Mouse (Mus musculus): ENCODE data around the gene Ttc22. TPM values are rescaled to one million over a fixed set of nuclear protein-coding genes. Genes with fewer than 3 reads are reported as not detected.
A peak's percentile ranks its signal among the peaks of the same experiment; 100 is the strongest.

Ttc22 gene
- polyA plus RNA-seq, 1 experiment from 2014 or later = 2.4 TPM

- Histone ChIP-seq H3K4me3 (no peak overlapping the region), H3K4me2 (no peak overlapping the region), H3K27me3 (peaks cover 35% of the 10 kb centered on the region), H3K27ac (replicated peaks) (no peak overlapping the region), H3K4me1 (replicated peaks) (peaks cover 18% of the 10 kb centered on the region), H3K36me3 (no peaks in the 10 kb centered on the region), H3K9me3 (no peaks in the 10 kb centered on the region), H3K9ac (no peak overlapping the region)
- 86% methylated on average over 4 of the region's 4 CpGs for WGBS
- ATAC-seq (ENCODE audit: low read depth) = no peak
Observed at GRCm38 (mm10) chr4:106618898-106619297, 3.3 kb upstream of the Ttc22 start.

- no peaks in the 10 kb centered on the region for H3K36me3 ChIP-seq
- no peak for ATAC-seq (ENCODE audit: low read depth)
- H3K9ac ChIP-seq = no peak overlapping the region
- no peaks in the 10 kb centered on the region for H3K9me3 ChIP-seq
- H3K4me2 ChIP-seq = no peak overlapping the region
- H3K27me3 ChIP-seq = peaks cover 45% of the 10 kb centered on the region
- H3K27ac ChIP-seq (replicated peaks) = no peak overlapping the region
- no peak overlapping the region for H3K4me3 ChIP-seq
- WGBS = 77% methylated on average over 3 of the region's 3 CpGs
- peaks cover 20% of the 10 kb centered on the region for H3K4me1 ChIP-seq (replicated peaks)
Observed at GRCm38 (mm10) chr4:106621428-106621827, 804 bp upstream of the Ttc22 start.

- Histone ChIP-seq H3K27me3 (peaks cover 41% of the 10 kb centered on the region), H3K36me3 (no peaks in the 10 kb centered on the region), H3K4me2 (no peak overlapping the region; the same call in 1 of the 2 replicates), H3K4me1 (replicated peaks) (peaks cover 16% of the 10 kb centered on the region), H3K9ac (no peak overlapping the region), H3K4me3 (no peak overlapping the region), H3K27ac (replicated peaks) (no peak overlapping the region), H3K9me3 (no peaks in the 10 kb centered on the region)
- WGBS = 34% methylated on average over 28 of the region's 28 CpGs
- ATAC-seq (ENCODE audit: low read depth) = no peak
Observed at GRCm38 (mm10) chr4:106622712-106623111, 480 bp downstream of the Ttc22 start.

- H3K27me3 ChIP-seq = peaks cover 39% of the 10 kb centered on the region
- peaks cover 16% of the 10 kb centered on the region for H3K4me1 ChIP-seq (replicated peaks)
- H3K9me3 ChIP-seq = no peaks in the 10 kb centered on the region
- no peaks in the 10 kb centered on the region for H3K36me3 ChIP-seq
- WGBS = 88% methylated on average over 10 of the region's 10 CpGs
- no peak overlapping the region for H3K4me3 ChIP-seq
- no peak overlapping the region for H3K27ac ChIP-seq (replicated peaks)
- no peak for ATAC-seq (ENCODE audit: low read depth)
- H3K9ac ChIP-seq = no peak overlapping the region
- no peak overlapping the region for H3K4me2 ChIP-seq
Observed at GRCm38 (mm10) chr4:106624271-106624670, 2.0 kb downstream of the Ttc22 start.

- no peak overlapping the region for H3K4me3 ChIP-seq
- ATAC-seq (ENCODE audit: low read depth) = no peak
- peaks cover 21% of the 10 kb centered on the region for H3K27me3 ChIP-seq
- peaks cover 45% of the 10 kb centered on the region for H3K4me1 ChIP-seq (replicated peaks)
- H3K27ac ChIP-seq (replicated peaks) = no peak overlapping the region
- H3K9ac ChIP-seq = no peak overlapping the region
- WGBS = 80% methylated on average over 5 of the region's 5 CpGs
- H3K4me2 ChIP-seq = no peak overlapping the region
- H3K9me3 ChIP-seq = no peaks in the 10 kb centered on the region
- H3K36me3 ChIP-seq = no peaks in the 10 kb centered on the region
Observed at GRCm38 (mm10) chr4:106627809-106628208, 5.6 kb downstream of the Ttc22 start.

GRCm38 (mm10) chr4:106628650-106629360 is 6.6 kb downstream of the Ttc22 start:
- WGBS = 62% methylated on average over 9 of the region's 9 CpGs
- peaks cover 11% of the 10 kb centered on the region for H3K27me3 ChIP-seq
- no peak for ATAC-seq (ENCODE audit: low read depth)

GRCm38 (mm10) chr4:106629374-106629773 is 7.1 kb downstream of the Ttc22 start:
- Histone ChIP-seq H3K9ac (no peak overlapping the region), H3K27ac (replicated peaks) (no peak overlapping the region), H3K9me3 (no peaks in the 10 kb centered on the region), H3K27me3 (peaks cover 6% of the 10 kb centered on the region), H3K4me2 (no peak overlapping the region), H3K36me3 (no peaks in the 10 kb centered on the region), H3K4me1 (replicated peaks) (peaks cover 61% of the 10 kb centered on the region), H3K4me3 (no peak overlapping the region)
- 76% methylated on average over 5 of the region's 5 CpGs for WGBS
- no peak for ATAC-seq (ENCODE audit: low read depth)

More at GRCm38 (mm10) chr4:106628650-106629360, 6.6 kb downstream of the Ttc22 start:
- no peak overlapping the region for H3K4me2 ChIP-seq
- H3K9me3 ChIP-seq = no peaks in the 10 kb centered on the region
- H3K36me3 ChIP-seq = no peaks in the 10 kb centered on the region
- no peak overlapping the region for H3K9ac ChIP-seq
- peaks cover 55% of the 10 kb centered on the region for H3K4me1 ChIP-seq (replicated peaks)
- no peak overlapping the region for H3K4me3 ChIP-seq
- H3K27ac ChIP-seq (replicated peaks) = no peak overlapping the region

GRCm38 (mm10) chr4:106630333-106631220 is 8.3 kb downstream of the Ttc22 start:
- H3K9me3 ChIP-seq = no peaks in the 10 kb centered on the region
- peak overlapping the region; percentile 84 for H3K27ac ChIP-seq (replicated peaks)
- peak overlapping the region; percentile 20 for H3K4me2 ChIP-seq
- no peaks in the 10 kb centered on the region for H3K27me3 ChIP-seq
- H3K4me3 ChIP-seq = no peak overlapping the region
- H3K36me3 ChIP-seq = no peaks in the 10 kb centered on the region
- 14% methylated on average over 14 of the region's 14 CpGs for WGBS
- peak; percentile 82 for ATAC-seq (ENCODE audit: low read depth)
- peak overlapping the region; percentile 31 for H3K9ac ChIP-seq
- peaks cover 66% of the 10 kb centered on the region for H3K4me1 ChIP-seq (replicated peaks)

- no peak for ATAC-seq (ENCODE audit: low read depth)
- peaks cover 58% of the 10 kb centered on the region for H3K4me1 ChIP-seq (replicated peaks)
- H3K36me3 ChIP-seq = no peaks in the 10 kb centered on the region
- no peak overlapping the region for H3K4me2 ChIP-seq
- H3K27ac ChIP-seq (replicated peaks) = peak overlapping the region; percentile 93
- no peak overlapping the region for H3K4me3 ChIP-seq
- 50% methylated on average over 1 of the region's 3 CpGs for WGBS
- 0 out of 2 replicates have a peak overlapping the region, but pooled peaks have one; percentile 8 for H3K9ac ChIP-seq
- H3K9me3 ChIP-seq = no peaks in the 10 kb centered on the region
- no peaks in the 10 kb centered on the region for H3K27me3 ChIP-seq
Observed at GRCm38 (mm10) chr4:106632313-106632712, 10.1 kb downstream of the Ttc22 start.

- Histone ChIP-seq H3K36me3 (no peaks in the 10 kb centered on the region), H3K9ac (peak overlapping the region; percentile 26; the same call in 1 of the 2 replicates), H3K27me3 (no peaks in the 10 kb centered on the region), H3K9me3 (no peaks in the 10 kb centered on the region), H3K4me1 (replicated peaks) (peaks cover 52% of the 10 kb centered on the region), H3K4me2 (peak overlapping the region; percentile 32; the same call in 1 of the 2 replicates), H3K4me3 (no peak overlapping the region), H3K27ac (replicated peaks) (peak overlapping the region; percentile 93)
- 17% methylated on average over 8 of the region's 8 CpGs for WGBS
- peak; percentile 43 for ATAC-seq (ENCODE audit: low read depth)
Observed at GRCm38 (mm10) chr4:106633281-106634085, 11.3 kb downstream of the Ttc22 start.

- H3K27ac ChIP-seq (replicated peaks) = peak overlapping the region; percentile 93
- no peaks in the 10 kb centered on the region for H3K27me3 ChIP-seq
- no peaks in the 10 kb centered on the region for H3K36me3 ChIP-seq
- H3K9ac ChIP-seq = peak overlapping the region; percentile 26; the same call in 1 of the 2 replicates
- peak overlapping the region; percentile 32; the same call in 1 of the 2 replicates for H3K4me2 ChIP-seq
- WGBS = 35% methylated on average over 9 of the region's 9 CpGs
- peaks cover 52% of the 10 kb centered on the region for H3K4me1 ChIP-seq (replicated peaks)
- no peaks in the 10 kb centered on the region for H3K9me3 ChIP-seq
- no peak overlapping the region for H3K4me3 ChIP-seq
- ATAC-seq (ENCODE audit: low read depth) = peak; percentile 17; the same call in 1 of the 2 replicates
Observed at GRCm38 (mm10) chr4:106634086-106634479, 11.9 kb downstream of the Ttc22 start.
